Mouse (Mus musculus): Measurements from ENCODE around the gene Ptprj.

Gene Ptprj

DNA sequence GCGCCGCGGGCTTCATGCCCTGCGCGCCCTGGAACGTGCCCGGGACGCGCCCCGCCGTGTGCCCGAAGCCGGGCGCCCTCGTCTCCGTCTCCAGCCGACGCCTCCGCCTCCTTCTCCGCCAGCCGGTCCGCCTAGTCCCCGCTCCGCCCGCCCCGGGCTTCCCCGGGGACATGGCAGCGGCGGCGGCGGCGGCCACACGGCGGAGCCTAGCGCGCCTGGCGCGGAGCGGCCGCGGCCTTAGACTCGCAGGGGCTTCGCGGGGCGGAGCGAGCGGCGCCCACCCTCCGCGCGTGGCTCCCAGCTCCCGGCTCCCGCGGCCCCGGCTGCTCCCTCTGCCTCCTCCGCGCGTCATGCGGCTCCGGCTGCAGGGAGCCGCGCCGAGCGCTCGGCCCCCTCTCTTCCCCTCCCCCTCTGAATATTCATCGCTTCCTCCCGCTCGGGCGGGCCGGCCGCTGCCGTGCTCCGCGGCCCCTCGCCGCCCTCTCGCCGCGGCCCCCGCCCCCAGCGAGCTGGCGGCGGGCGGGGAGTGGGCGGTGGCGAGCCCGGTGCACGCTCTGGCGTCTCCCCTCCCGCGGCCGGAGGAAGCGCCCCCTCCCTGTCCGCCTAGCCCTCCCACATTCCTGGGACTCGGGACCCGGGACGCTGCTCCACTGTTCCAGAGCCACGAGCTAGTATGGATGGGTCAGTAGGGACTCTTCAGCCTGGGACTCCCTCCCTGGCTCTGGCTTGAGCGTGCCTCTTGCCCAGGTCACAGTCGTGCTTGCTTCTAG, at the start of gene Ptprj:
Ptprj (minus strand) TSS at position 412 of the 770 bp plus-strand sequence.
- DNase-seq (ENCODE audit: low spot score), result no peak

DNA sequence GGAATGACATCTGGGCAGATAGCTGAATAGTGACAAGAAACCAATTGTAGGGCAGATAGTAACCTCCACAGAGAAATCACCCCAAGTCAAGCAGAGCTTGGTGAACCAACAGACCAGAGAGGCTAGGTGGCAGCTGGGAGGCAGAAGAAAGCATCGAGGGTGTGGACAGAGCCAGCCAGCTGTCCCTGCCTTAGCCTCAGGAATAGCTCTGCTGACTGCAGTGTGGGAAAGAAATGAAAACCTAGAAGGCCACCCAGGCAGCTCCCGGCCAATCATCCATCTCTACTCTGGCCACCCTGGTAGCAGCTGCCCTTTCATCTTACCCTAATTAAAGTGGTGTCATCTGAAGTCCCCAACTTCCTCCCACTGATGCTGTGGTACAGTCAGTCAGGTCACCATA, 49.1 kb upstream of the Ptprj start:
- DNase-seq (ENCODE audit: low spot score), result no peak

DNA sequence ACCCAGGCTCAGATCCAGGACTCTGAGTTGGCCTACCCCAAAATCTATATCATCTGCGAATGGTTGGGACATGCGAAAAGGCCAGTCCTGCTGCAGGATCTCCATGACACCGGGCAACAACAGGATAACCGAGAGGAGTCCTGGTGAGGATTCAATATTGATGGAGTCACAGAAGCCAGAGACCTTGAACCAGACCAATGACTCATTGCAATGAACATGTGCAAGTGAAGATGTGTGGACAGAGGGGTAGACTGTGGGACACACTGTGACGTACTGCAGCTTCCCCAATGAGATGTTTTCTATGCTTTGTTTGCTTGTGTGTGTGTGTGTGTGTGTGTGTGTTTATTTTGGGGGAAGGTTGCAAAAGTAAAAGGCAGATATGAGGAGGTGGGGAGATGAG, 47.8 kb upstream of the Ptprj start:
- DNase-seq (ENCODE audit: low spot score), result no peak

DNA sequence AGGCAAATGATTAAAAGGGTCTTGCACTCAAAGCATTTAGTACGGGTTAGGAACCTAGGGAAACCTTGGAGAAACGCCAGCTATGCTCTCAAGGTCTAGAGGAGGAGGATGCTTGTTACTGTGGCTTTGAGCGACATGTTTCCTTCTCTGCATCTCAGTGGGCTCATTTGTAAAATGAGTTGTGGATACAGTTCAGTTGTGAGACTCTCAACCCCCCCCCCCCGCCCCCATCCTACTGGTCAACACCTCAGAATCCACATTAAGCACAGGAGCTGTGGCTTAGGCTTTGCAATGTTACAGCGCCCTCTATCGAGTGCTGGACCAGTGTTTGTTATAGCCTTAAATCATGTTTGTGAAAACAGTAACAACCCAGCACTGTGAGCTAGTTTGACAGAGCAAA, 44.5 kb upstream of the Ptprj start:
- DNase-seq (ENCODE audit: low spot score), result peak; percentile 71

DNA sequence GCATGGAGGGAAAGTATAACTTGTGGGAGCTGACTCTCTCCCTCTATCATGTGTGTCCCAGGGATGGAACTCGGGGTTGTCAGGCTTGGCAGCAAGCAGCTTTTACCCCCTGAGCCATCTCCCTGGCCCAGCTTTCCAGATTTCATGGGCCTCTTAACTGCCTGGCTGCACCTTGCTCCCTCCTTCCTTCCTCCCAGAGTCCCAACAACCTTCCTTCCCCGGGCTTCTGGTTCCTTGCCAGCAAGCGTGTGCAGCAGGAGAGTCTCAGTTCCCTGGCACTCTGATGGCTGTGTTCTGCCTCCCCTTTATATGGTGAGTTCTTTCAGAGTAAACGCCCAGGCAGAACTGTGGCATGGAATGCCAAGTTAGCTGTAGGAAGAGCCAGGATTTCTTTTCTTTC, 43.9 kb upstream of the Ptprj start:
- no peak for DNase-seq (ENCODE audit: low spot score)

DNA sequence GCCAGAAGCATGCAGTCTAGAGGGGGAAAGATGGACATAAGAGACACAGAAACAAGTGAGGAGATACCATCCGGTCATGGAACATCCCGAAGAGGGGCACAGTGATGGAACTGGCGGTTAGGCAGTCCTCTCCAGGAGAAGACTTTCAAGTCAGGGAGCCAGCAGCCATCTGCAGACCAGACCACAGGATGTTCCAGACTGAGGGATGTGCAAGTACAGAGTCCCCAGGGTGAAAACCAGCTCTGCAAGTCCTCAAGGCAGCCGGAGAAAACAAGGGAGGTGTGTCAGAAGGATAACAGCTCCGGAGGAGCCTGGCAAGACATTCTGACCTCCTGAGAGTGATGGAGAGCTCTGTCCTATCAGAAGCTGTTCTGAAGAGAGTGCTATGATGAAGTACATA, 40.4 kb upstream of the Ptprj start:
- no peak for DNase-seq (ENCODE audit: low spot score)

DNA sequence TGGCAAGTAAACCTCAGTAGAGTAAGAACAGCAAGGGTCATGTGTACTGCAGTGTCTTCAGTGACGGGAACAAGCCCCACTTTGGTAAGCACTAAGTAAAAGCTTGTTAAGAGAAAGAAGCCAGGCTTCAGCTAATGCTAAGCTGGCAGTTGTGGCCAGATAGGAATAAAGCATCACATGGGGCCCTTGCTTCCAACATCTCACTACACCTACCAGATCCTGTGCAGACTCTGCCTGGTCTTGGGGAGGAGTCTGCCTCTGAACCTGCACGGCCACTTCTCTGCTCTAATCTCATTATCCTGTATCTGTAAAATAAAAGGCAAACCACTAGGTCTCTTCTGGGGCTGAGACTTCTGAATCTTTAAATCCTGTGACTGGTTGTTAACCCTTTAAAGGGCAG, 39.2 kb upstream of the Ptprj start:
- no peak for DNase-seq (ENCODE audit: low spot score)

DNA sequence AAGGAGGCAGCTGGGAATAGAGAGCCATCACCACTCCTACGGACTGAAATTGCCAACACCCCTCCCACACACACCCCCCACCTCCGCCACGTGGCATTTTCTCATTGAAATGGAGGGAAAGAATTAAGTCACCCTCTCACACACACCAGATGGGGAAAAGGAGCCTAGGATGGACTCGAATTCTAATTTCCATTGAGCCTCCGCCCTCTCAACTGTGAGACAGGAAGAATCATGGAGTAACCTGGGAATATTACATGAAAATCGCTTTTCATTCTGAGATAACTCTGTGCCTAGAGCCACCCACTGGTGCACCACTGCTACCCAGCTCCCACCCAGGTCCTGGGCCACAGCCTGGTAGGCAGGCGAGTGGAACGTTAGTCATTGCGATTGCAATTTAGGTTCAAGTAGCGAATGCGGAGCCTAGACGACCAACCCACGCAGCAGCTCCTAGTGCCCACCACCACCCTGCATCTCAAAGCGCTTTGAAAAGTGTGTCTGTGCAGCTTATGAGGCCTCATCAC, 34.3 kb upstream of the Ptprj start:
- DNase-seq (ENCODE audit: low spot score), result no peak

DNA sequence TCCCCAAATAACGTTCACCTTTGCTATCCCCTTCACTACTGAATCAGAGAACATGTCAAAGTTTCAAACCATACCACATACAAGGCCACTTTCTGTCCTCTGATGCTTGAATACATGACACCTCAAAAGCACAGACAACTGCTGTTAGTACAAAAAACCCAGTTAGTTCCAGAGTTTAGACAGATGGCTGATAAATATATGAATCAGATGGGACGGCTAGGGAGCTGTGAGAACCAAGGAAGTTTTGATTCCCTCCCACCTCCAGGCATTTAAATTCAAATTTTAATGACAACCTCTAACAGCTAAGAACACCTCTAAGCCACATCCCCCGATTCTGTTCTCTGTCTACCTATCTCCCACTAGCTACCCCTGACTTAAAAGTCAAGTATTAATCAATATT, 33.1 kb upstream of the Ptprj start:
- no peak for DNase-seq (ENCODE audit: low spot score)

DNA sequence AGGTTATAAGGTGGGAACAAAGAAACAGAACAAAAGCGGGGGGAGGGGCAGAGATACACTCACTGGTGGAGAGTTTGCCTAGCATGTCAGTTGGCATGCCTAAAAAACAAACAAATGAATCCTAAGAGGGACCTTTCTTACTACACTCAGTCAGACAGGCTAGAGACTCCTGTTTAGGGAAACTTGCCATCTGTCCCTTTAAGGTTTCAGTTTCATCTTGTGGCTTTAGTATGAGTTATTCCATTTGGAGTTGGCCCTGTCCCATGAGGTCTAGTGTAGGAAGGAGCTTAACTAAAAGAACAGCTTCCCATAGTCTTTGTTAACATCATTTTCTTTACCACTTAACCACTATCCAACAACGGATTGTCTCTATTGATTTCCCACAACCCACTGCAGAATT, 32.6 kb upstream of the Ptprj start:
- no peak for DNase-seq (ENCODE audit: low spot score)

DNA sequence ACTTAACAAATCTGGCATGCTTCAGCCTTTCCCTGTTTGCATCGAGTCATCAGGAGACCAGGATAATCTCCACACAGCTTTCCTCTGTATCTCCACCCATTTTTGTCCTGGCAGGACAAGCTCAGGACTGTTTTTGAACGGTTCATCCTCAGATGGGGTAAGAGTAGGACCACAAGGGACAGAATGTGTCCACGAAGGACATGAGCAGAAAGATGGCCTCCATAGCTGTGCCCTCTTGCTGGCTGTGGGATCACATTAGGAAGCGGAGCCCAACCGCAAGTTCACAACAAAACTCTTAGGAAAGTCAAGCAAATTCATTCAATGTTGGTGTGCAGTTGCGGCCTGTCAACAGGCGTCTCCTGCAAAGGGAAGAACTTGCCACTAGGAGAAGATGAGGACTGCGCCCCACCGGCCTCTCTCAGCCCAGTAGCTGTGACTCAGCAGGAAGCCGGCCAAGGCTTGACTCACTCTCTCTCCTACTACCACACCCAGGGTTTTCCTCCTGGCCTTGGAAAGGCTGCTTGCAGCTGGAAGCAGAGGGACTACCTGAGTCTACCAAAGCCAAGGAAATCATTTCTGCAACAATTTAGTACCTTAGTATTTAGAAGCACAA, 31.6 kb upstream of the Ptprj start:
- peak; percentile 33 for DNase-seq (ENCODE audit: low spot score)

DNA sequence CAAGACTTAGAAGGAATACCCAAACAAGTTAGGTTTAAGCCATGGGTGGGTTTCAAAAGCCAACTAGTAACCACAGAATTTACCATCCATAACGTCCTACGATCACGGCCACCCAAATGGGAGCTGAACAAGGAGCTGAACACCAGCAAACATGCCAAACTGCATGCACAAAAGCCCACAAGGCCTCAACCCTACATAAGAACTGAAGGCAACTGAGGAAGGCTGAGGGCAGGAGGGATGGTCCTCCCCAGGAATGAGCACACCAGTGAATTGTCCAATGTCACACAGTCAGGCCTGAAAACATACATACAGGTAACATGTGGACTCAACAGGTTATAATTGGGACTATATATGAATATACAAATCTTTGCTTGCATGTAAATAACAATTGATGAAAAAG, 20.6 kb upstream of the Ptprj start:
- DNase-seq (ENCODE audit: low spot score), result no peak

DNA sequence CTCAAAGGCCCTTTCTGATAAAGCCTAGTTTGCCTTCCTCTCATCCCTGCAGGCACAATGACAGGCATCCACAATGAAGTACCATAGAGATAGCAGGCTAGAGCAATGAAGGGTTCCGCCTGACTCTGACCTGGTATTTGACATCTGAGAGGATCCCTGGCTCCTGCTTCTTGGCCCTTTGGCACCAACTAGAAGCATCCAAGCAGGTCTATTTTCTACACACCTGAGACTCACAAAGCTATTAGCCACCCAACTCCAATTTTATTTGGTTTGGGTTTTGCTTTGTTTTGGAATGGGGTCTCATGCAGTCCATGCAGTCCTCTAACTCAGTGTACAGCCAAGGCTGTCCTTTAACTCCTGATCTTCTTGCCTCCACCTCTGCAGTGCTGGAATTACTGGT, 7.7 kb upstream of the Ptprj start:
- no peak for DNase-seq (ENCODE audit: low spot score)

DNA sequence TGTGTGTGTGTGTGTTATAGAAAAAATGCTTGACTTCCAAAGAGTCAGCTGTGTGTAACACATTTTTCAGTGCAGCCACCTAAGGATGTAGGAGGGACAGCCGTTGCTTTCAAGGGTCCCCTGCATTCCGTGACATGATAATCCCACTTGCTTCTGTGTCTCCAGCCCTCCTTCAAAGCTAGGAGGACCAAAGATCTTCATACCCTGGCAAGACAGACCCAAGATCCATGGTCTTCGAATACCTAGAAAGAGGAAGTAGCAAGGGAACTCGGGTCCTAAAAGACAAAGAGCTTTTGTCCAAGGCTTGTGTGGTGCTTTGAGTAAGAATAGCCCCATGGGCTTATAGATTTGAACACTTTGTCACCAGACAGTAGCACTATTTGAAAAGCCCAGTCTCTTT, 4.1 kb upstream of the Ptprj start:
- DNase-seq (ENCODE audit: low spot score), result no peak

DNA sequence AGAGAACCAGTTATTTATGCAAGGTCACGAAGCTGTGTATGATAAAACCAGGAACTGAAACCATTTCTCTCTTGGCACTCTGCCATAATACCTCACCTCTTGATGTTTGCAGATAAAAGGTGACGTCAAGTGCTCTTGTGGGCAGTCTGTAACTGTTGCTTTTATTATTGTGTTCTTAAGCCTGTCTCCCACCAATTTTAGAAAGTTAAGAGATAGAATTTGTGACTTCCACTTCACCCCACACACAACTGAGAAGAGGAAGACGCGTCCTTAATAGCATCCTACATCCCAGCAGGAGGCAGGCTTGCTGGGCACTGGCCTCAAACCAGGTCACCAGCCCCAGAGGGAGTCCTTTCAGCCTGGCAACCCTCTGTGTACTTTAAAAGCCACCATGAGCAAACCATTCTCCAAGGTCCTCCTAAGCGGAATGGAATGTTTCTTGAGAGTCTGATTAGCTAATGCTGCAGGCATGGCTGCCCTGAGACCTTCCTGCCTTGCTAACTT, 3.2 kb upstream of the Ptprj start:
- no peak for DNase-seq (ENCODE audit: low spot score)

DNA sequence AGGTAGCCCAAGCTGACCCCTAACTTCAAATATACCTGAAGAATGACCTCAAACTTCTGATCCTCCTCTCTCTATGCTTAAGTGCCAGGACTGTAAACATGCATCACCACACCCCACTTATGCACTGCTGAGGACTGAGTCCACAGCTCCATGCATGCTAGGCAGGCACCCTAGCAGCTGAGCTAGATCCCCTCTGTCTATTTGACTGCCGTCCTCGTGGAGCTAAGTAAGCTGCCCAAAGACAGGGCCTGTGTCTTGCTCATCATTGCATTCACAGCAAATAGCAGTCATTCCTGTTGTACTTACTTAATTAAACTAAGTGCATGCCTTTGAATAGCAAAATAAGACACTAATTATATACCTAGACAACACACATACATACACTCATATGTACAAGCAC, 2.4 kb upstream of the Ptprj start:
- no peak for DNase-seq (ENCODE audit: low spot score)

DNA sequence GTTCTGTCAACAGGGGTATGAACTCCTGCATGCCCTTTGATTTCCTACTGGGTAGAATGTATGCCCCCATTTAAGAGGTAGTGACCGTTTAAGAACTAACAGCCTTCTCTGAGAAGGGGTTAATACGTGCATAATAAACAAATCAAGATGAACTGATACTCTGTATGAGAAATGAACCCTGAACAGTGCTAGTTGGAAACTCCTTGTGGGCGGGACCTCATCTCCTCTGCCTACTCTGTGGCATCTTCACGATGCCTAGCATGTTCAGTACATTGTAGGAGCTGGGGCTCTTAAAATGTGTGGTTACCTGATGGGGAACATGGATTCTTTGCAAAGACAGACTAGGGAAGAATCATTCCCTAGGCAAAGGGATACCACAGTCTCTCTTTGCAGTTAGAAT, 1.9 kb upstream of the Ptprj start:
- no peak for DNase-seq (ENCODE audit: low spot score)

DNA sequence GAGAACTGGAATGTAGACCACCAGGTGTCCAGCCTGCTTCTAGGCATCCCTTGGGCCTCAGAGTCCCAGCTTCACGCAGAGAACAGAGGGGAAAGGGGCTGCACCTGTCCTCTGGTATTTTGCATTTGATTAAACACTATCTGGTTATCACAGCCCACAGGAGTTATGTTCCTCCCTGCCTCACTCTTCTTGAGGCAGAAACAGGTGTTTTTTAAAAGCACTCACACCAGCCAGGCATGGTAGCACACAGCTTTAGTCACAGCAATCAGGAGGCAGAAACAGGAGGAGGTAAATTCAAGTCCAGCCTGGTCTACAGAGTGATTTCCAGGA, 1.3 kb upstream of the Ptprj start:
- DNase-seq (ENCODE audit: low spot score), result no peak

DNA sequence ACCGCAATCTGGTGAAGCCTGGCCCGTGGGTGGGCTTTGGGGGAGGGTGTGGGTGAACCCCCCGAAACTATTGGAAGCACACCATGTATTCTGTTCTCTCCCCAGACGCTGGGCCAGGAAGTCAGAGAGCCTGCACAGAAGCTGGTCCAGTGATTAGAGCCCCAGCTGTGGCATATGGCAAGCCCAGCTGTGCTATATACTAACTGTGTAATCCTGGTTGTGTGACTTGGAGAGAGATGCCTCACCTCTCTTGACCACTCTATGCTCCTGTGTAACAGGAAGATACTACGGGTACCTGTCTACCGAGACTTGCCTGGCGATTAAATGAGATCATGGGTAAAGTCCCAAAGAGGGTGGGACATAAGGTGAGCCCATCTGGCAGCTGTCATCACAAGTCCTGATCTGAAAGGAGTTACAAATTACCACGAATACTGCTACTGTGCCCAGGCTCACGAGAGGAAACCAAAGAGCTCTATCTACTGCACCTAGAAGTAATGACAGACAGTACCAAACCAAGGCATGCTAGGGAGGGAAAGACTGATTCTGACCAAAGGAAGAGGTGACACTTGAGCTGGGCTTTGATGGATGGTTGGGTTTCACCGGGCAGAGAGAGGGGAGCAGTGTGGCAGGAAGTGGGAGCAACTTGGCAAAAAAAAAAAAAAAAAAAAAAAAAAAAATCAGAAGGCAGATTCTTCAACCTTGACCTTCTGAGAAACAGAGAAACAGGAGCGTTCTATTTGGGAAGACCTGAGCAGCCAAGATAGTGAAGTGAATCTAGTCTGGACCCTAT, 754 bp upstream of the Ptprj start:
- no peak for DNase-seq (ENCODE audit: low spot score)

DNA sequence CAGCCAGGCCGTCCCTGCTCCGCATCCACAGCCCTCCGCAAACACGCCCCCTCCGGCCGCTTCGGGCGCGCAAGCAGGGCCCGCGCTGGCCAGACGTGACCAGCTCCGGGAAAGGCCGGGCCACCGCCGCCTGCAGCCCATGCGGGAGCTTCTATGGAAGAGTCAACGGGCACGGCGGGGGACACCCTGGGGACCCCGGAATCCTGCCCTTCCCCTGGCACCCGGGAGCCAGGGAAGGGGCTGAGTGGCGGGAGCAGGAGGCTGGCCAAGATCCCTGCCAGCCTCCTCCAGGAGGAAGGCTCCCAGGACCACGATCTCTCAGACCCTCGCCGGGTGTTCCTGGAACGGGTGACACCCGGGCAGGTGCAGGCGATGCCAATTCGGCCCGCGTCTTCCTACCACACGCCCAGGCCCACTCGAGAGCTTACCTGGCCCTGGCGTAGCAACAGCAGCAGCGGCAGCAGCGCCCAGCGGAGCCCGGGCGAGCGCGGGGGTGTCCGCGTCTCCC, 665 bp downstream of the Ptprj start:
- no peak for DNase-seq (ENCODE audit: low spot score)

DNA sequence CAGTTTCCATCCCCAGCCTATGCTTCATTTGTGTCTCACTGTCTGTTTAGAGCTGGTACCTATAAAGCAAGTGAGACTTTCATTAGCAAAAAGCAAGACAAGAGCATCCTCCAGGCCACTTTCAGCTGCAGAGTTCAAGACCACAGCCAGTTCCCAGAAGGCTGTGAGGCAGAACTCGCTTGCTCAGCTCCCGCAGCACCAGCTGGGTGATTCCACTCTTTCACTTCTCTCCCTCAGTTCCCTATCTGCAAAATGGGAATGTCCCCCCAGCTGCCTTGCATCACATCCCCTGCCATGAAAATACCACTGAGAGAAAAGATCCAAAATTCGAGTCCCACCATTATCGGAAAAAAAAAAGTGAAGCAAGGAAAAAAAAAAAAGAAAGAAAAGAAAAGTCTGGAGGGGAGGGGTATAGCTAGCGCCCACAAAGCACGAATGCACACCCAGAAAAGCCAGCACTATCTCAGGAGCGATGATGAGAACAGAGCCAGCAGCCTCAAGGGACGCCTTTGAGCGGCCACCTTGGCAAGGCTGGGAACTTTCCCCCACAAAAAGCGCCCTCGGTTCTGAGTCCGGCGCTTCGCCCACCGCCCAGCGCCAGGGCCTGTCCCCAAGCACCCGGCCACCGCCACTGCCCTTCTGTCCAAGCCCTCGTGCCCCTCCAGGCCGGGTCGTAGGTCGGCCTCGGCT, 1.3 kb downstream of the Ptprj start:
- DNase-seq (ENCODE audit: low spot score), result no peak

Measured in c-Kit-positive CD71-positive TER-119-positive erythroid progenitor cells, embryonic 14.5 days (primary cell).